Mouse (Mus musculus) ES-E14 (cell line): ENCODE results near the gene Gna15.

ENCODE experiments used
- CHD2 ChIP-seq: IDR thresholded peaks from 2 replicates; pipeline ENCODE4 v1.6.1; 2014; ENCODE audit warnings: mild to moderate bottlenecking, low read depth, low read length, inconsistent platforms
- MAFK ChIP-seq: IDR thresholded peaks from 2 replicates; pipeline ENCODE4 v1.6.1; 2014; ENCODE audit warnings: mild to moderate bottlenecking, low read depth, low read length, inconsistent platforms; ENCODE audit not compliant: insufficient read depth
- ZNF384 ChIP-seq: IDR thresholded peaks from 2 replicates; pipeline ENCODE4 v1.6.1; 2012; ENCODE audit warnings: low read depth, low read length, inconsistent platforms

- TF ChIP-seq MAFK: no peak
- TF ChIP-seq ZNF384: no peak
- no peak for TF ChIP-seq CHD2
These were observed 38.4 kb upstream of the Gna15 start for GRCm38 (mm10) chr10:81562411-81562810.
